Mouse (Mus musculus) layer of hippocampus, postnatal 36 days (tissue): Measurements from ENCODE around the gene Gucd1. TPM values are rescaled to one million over a fixed set of nuclear protein-coding genes. Genes with fewer than 3 reads are reported as not detected.
"Not testable (repeated sequence)": the region's sequence is repeated elsewhere in the genome, so short reads cannot be mapped to it uniquely, and the experiment has no call there.

Experiments used
- DNase-seq, 2 experiments: peaks; one replicate each; pipeline ENCODE4 v3.0.0; 2022
- total RNA-seq, 2 experiments: library from RNA; stranded (reverse); gene quantifications; 2 replicates each; pipeline ENCODE4 v1.2.3; 2021

Gene Gucd1
- total RNA-seq, 2 experiments from 2014 or later: 14.8 to 16.1 TPM

DNA sequence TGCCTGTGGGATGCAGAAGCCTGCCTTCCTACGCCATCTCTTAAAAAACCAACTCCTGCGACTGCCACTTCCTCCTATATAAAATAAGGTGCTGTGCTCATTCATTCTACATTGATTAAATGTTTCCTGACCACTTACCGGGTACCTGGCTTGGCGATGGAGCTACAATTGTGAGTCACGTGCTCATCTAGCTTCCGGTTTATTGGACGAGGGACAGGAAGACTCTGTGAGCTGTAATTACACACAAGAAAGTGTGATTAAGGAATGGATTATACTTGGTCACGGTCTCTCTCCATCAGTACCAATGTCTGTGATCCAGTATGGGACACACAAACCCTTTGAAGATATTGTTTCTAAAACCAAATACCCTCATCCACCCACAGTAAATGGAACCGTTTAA, 153.0 kb downstream of the Gucd1 start:
- no peak for DNase-seq

DNA sequence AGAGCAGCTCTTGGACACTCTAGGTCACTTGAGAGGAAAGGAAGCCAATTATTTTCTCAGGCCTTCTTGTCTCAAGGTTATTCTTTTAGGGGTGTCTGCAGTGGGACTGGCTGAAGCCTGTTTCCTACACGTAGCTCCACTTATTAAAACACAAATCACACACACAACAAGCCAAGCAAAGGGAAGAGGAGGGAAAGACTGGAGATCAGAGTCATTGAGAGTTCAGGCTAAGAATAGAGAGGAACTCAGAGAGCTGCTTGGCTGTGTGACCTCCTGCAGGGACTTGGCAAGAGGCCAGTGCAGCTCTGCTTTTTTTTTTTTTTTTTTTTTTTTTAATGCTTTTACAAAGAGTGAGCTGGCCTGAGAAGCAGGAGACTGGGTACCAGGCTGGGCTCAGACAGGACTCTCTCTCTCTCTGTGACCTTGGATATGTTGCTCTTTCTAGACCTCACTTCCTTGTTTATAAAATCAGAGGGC, 153.5 kb downstream of the Gucd1 start:
- DNase-seq: peak in 1 of 2 experiments; percentile 1

DNA sequence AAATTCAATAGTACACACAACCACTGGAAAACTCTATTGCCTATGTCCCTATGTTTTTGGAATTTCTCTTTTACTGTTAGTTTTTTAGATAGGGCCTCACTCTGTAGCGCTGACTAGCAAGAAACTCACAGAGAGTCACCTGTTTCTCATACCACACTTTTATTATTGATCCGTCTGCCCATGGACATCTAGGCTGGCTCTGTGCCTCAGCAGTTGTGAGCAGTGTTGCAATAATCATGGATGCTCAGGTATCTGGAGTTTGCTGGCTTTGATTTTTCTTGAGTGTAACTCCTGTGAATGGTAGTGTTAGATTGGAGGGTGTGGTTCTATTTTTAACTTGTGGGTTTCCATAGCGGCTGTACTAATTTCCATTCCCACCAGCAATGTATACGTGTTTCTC, 162.4 kb downstream of the Gucd1 start:
- no peak for DNase-seq

DNA sequence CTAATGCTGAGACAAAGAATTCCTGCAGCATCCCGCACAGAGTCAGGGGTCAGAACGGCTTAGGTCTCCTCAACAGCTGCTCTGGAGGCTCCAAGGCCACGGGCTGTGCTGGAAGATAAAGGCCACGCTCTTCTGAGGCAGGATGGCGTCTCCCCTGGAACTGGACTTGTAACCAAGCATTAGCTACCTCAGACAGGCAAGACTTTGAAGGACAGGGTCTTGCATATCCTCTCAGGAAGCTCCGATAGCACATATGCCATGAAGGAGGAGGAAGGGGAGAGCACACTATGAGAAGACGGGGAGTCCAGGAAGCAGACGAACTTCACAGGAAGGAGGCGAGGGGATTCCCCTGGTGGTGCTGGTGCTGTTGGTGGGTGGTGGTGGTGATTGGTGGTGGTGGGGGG, 163.9 kb downstream of the Gucd1 start:
- DNase-seq: not testable (repeated sequence)

DNA sequence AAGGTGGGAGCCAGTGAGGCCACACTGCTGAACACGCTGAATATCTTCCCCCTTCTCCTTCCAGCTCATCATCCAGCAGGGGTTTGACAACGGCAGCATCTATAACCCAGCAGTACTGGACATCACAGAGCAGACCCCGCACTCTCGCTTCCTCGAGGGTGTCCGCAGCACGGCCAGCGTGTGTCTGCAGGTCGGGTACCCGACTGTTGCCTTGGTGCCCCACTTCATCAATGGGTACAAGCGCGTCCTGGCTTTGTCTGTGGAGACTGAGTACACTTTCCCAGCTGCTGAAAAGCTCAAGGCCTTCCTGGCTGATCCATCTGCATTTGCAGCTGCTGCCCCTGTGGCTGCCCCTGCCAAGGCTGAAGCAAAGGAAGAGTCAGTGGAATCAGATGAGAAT, 165.2 kb downstream of the Gucd1 start:
- no peak for DNase-seq

DNA sequence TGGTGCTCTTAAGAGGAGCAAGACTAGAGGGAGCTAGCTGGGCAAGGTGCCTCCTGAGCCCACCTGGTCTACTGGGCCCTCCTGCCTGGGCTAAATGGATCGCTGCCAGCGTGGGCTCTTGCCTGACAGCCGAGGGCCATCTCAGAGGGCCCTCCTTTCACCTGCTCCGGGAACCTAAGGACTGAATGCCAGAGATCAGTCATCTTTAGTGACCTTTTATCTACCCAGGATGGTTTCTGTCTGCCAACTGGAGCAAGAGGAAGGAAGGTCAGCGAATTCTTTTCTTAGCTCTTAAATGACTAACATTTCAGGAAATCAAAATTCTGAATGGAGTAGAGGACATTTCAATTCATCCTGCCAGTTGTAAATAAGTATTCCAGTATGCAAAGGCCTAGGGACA, 167.2 kb downstream of the Gucd1 start:
- DNase-seq: no peak

DNA sequence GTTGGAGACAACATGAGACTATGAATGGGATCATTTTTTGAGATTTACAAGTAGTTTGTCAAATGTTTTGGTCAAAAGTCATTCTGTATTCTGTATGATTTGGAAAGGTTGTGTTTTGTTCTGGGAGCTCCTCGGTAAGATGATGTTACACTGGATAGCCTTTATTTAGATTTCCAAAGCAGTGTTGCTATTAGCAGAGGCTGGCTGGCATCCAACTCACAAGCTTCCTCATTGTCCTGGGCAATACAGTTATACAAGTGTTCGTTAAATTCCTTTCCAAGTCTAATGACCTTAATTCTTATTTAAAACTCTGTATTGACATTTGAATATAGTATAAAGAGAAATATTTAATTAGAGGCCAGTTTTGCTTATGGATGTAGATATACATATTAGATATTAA, 172.5 kb downstream of the Gucd1 start:
- no peak for DNase-seq

DNA sequence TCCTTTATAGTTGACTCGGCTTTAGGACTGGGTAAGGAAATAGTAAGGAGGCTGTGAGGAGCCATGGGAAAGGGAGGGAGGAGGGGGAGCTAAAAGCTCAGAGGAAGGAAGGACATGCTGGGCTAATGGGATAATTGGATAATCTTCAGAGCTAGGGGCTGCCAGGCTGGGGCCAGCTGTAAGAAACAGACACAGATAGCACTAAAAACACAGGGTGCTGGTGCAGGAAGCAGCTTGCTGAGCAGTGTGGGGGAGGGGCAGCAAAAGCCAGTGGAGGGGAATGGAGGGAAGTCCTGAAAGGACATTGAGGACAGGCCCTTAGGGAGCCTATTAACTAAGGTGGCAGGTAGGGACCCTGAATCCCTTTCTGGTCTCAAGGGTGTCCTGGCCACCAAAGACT, 173.2 kb downstream of the Gucd1 start:
- DNase-seq: not testable (repeated sequence)

DNA sequence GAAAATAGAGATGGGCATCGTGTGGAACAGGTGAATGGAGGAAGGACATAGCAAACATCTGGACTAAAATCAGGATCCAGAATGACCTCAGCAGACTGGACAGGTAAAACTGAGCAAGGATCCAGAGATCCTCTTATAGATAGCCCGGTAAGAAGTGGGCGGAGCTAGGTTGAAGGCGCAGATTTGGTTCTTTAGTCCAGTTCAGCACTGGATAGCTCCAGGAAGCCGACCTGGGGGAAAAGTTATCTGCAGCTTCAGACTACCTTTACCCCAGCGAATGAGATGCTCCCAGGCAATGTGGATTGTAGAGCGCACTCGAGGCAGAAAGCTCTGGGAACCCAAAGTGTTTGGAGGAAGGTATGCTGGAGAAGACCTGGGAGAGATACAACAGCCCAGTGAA, 175.8 kb downstream of the Gucd1 start:
- DNase-seq: no peak

DNA sequence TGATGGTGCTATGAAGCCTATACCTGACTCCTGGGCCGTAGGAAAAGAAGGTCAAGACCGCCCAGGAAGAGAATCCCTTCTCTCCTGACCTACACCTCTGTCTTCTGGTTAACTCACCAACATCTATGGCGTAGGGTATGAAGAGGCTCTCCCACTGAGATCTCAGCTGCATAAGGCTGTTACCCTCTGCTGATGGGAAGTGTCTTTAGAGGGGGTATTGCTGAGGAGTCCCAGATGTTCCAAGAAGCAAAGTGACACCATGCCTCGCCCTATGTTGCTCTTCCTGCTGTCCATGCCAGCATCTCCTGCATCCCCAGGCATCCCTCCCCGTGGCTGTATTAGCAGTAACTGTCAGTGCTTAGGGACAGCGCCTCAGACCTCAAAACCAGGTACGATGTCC, 178.4 kb downstream of the Gucd1 start:
- no peak for DNase-seq

DNA sequence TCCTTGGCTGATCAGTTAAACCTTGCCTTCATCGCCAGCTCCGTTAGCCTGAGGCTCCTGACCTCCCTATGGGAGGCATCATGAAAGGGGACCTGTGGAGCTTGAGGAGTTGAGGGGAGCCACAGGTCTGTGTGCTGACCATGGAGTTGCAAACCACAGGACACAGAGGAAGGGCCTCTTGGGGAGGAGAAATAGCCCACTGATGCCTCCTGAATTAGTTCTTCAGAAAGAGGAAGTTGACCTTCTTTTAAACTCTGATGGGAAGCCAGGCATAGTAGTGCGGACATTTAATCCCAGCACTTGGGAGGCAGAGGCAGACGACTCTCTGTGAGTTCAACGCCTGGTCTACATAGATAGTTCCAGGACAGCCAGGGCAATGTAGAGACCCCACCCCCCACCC, 178.9 kb downstream of the Gucd1 start:
- DNase-seq: no peak

DNA sequence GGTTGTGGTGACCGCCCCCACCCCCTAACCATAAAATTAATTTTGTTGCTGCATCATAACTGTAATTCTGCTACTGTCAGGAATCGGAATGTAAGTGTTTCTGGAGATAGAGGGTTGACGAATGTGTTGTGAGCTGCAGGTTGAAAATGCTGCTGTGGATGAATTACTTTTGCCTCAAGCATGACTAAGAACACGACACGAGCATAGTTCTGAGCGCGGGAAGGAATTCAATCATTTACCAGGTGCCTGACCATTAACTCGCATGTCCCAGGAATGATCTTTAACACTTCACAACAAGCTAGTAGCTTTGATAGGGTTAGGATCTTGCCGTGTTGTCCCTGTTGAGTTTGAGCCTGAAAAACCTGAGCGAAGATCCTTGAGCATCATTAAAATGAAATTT, 180.5 kb downstream of the Gucd1 start:
- no peak for DNase-seq

DNA sequence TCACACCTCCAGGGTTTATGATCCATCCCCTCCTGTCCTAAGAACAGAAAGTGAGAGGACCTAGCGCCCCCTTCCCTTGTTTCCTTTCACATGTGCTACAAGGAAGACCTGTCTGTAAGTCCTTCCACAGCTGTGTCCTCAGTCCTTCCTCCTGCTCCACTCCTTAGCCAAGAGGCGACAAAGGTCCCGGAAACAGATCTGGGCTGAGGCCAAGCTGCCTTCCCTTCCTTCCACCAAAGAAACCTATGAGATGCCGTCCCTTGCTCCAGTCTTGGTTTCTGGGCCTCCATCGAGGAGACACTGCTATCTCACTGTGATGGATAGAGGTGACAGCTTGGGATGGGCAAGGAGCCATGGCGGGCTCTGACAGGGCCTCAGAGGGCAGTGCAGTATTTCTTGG, 182.7 kb downstream of the Gucd1 start:
- DNase-seq: no peak

DNA sequence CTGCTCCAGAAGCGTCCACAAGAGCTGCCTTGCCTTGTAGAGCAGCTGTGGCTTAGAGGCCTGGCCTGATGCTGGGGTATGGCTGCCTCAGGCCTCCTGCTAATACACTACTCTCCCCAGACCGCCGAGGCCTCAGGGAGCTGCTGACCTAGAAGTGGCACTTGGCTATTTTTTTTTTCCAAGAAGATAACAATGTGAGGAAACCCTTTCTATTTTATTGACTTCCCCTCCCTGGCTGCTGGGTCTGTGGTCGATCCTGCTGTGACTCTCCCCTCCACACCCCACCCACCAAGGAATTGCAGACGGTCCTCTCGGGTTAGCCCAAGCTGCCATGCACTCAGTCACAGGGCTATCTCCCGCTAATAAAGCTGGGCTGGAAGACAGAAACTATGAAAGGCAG, 183.6 kb downstream of the Gucd1 start:
- no peak for DNase-seq

DNA sequence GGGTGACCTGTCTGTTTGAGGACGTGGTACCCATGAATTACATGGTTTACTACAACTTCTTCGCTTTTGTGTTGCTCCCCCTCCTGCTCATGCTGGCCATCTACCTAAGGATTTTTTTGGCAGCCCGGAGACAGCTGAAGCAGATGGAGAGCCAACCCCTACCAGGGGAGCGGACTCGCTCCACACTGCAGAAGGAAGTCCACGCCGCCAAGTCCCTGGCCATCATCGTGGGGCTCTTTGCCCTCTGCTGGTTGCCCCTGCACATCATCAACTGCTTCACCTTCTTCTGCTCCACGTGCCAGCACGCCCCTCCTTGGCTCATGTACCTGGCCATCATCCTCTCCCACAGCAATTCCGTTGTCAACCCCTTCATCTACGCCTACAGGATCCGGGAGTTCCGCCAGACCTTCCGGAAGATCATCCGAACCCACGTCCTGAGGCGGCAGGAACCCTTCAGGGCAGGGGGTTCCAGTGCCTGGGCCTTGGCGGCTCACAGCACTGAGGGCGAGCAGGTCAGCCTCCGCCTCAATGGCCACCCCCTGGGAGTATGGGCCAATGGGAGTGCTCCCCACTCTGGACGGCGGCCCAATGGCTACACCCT, 184.5 kb downstream of the Gucd1 start:
- DNase-seq: no peak

DNA sequence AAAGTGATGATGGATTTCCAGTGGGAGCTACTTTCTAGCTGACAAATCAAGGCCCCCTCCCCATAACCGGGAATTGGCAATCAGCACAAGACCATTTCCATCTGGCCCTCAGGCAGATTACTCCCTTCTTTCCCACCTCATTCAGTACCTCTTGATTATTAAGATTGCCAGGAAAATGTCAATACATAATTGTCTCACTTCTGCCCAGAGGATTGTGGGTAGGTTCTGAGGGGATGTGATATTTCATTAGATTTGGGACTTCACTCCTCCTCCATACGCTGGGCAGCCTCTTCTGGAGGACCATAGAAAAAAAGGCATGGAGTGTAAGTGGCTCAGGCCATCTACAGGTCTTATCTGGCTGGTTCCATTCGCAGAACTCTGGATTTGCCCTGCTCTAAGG, 185.5 kb downstream of the Gucd1 start:
- no peak for DNase-seq

DNA sequence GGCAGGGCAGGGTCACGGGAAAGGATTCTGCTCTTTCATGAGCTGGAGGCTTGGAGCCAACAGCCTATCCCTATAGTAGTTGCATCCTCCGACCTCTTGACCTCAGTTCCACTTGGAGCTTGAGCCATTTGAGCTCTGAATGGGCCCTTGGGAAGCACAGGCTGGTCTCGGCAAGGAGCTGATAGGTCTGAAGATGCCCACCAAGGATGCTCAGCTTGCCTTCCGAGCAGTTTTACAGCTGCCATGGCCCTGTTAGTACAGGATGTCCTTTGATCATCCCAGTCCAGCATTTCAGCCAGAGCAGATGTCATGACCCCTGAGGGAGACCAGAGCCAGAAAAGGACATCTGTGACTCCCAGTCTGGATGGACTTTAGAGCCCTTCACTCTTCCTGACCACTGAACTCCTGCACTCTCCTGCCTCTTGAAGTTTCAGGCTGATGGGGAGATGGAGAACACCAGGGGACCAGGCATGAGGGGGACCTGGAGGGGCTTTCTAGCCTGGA, 189.5 kb downstream of the Gucd1 start:
- DNase-seq: no peak

DNA sequence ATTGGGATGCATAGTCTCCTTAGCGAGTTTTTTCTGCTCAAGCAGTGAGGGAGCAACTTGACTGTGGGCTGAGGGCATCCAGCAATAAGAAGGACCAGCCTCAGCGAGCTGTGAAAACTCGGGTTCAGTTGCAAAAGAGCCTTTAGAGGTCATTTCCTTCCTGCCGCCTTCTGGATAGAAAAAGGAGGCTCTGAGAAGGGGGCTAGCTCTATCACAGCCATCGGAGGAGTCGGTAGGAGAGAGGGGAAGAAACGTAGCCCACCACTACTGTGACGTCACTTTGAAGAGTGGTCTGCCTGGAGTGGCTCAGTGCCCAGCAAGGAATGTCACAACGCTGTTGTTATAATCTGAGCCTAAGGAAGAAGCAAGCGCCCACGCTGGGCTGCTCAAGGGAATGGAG, 190.7 kb downstream of the Gucd1 start:
- no peak for DNase-seq

DNA sequence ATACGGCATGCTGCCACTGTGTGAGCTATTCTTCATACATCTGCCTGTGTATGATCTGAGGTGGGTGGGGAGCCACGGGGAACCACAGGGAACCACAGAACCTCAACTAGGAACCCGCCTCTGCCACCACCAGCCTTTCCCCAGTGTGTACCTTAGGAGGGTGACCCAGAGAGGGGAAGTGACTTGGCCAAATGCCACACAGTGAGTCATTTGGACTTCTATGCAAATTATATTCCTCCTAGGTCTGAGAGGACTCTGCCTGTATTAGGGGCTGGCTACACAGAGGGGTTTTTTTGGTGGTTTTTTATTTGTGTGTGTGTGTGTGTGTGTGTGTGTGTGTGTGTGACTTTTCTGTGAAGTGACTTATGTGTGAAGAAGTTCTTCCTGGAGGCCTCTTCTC, 191.2 kb downstream of the Gucd1 start:
- no peak for DNase-seq

DNA sequence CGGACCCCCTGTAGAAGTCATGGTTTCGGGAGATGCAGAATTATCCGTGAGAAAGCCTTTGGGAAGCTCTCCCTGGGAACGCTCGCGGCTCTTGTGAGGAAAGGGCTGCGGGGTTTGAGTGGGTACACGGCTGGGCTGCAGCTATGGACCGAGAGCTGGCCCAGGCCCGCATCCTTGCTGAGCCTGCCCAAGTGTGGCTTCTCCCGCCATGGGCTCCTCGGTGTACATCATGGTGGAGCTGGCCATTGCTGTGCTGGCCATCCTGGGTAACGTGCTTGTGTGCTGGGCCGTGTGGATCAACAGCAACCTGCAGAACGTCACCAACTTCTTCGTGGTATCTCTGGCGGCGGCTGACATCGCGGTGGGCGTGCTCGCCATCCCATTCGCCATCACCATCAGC, 192.0 kb downstream of the Gucd1 start:
- DNase-seq: no peak

DNA sequence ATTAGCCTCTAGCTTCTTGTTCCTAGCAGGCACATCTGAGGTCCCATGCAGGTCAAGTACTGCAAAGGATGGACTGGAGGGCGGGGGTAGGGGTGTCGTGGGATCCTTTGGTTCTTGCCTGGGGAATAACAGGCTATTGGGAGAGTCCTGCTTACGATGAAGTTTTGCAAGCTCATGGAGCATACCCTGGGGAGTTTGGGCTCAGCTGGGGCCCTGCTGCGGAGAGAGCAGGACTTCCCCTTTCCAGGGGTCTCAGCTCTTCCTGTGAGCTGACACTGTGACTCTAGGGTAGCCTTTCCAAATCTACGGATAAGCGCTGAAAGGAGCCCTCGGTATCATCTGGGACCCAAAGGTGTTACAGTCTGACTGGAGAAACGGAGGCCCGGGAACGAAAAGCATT, 193.4 kb downstream of the Gucd1 start:
- DNase-seq: no peak

DNA sequence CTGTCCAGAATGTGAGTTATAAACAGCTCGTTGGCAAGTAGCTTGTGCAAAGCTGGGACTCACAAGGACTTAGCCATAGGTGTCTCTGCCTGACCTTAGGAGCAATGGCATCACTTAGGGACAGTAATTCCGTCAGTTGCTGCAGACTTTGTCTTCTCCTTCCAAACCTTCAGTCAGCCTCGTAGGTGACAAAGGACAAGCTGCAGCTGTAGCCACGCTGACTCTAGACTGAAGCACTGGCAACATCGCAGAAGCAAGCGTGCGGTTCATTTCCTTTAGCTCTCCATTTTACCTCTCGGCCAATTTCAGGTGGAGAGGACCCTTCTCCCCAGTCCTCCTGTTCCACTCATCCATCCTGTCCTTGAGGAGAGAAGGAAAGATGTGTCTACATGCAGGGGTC, 193.8 kb downstream of the Gucd1 start:
- DNase-seq: no peak

DNA sequence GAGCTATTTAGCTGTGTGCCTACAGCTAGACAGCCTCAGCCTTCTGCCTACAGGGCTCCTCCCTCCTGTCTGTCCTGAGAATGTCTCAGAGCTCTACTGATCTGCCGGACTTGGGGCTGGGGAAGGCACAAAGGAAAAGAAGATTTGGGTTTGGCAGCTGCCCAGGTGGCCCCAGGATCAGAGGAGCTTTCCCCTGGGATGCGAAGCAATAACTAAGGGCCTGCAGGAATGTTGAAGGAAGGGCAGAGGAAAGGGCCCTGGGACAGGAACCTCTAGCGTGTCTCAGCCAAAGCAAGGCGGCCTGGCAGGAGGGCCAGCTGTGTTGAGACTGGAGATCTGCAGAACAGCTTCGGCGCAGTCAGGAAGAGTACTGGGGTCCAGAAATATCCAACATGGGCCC, 194.8 kb downstream of the Gucd1 start:
- DNase-seq: no peak

DNA sequence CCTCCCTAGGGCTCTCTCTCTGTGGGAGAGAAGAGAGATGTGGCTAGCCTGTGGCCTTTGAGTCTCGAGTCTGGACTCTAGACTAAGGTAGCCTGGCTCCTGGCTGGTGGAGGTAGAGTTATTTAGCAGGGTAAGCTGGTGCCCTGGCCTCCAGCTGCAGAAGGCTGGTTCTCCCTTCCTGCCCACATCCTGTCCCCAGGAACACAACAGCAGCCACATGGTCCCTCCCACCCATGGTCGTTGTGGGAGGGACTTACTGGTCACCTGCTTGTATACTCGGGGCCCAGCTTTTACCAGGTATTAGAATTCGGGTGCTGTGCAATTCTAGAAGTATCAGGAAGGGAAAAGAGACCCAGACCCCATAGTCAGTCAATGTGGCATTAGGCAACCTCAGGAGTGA, 197.5 kb downstream of the Gucd1 start:
- no peak for DNase-seq

DNA sequence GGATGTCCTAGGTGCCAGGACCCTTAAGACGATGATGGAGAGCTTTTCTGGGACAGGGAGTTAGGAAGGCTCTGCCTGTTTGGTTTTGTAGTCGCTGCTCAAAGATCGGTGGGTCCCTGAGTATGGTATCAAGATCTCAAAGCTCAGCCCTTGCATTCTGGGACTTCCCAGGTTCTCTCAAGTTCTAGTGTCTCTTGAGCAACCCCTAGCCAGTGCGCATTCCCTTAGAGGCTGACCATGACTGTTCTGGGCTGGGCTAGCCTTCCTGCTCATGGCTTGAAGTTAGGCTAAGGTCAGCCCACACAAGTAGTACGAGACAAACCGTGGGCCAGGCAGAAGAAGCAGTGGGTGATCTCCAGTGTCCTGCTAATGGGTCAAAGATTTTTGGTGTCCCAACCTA, 199.6 kb downstream of the Gucd1 start:
- no peak for DNase-seq
